Mouse (Mus musculus): ENCODE measurements around the gene Pxdn.

DNA sequence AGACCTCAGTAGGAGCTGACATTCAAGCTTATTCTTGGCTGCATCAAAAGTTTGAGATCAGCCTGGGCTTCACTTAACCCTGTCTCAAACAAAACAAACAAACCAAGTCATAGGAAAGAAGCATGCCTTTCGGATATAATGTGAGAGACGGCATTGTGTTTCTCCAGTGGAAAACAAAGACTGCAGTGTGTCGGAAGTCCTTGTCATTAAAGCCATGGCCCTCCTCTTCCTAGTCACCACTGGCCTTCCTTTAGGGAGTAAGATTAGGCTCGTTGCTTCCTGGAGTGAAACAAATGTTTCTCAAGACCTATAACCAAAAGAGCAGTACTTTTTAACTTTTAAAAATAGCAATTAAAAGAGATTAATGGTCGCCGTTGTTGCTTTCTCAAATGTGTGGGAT is 13.6 kb downstream of the Pxdn start:
- TF ChIP-seq POLR2A (IDR thresholded peaks at IDR 0.05; ENCODE audit: borderline replicate concordance, low read depth, low read length) (no peak), CTCF (IDR thresholded peaks at IDR 0.05; ENCODE audit: low read depth, low read length) (no peak)
